In the genomic region with DNA sequence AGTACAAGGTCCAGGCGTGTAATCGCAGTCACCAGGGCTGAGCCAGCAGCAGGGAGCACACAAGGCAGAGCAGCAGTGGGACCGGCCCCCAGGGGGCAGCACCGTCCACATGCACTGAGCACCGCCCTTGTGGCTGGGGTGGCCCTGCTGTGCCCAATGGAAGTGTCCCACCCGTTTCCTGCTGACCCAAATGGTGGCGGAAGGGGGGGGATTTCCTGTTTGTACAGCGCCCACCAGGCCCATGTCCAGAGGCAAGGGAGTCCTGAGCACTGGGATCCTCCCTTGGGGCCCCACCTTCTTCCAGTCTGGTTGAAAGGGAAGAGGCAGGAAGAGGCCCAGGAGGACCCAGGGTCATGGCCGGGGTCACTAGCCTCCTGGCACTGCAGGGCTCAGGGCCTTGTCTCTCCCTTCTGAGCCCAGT, we compare ENCODE assay signal across 8 mouse cellular contexts. TPM values are rescaled to one million over a fixed set of nuclear protein-coding genes. Genes with fewer than 3 reads are reported as not detected.
DNase-seq lines count a peak whose midpoint lies in the region; ATAC-seq lines count a peak whose summit lies in the region.

No protein-coding gene starts in this region.

- H3K4me3 ChIP-seq in neural tube, embryonic 15.5 days (replicated peaks) = no peak overlapping the region

- 0 out of 2 replicates have a peak overlapping the region, but pooled peaks have one; percentile 23 for H3K27ac ChIP-seq in neural tube, embryonic 15.5 days (replicated peaks)

- WGBS in neural tube, embryonic 15.5 days = 22% methylated on average over 9 of the region's 9 CpGs

- H3K9me3 ChIP-seq in neural tube, embryonic 15.5 days (replicated peaks) = no peaks in the 10 kb centered on the region

- no peak overlapping the region for H3K9ac ChIP-seq in neural tube, embryonic 15.5 days (replicated peaks)

- peaks cover 68% of the 10 kb centered on the region for H3K4me1 ChIP-seq in neural tube, embryonic 15.5 days

- DNase-seq in B cell, adult 2 months = peak; percentile 82 to 84
- peak; percentile 71 for DNase-seq in NIH3T3 (ENCODE audit: low read depth)
- DNase-seq in kidney, adult 11 months = peak; percentile 90
- DNase-seq in lung, adult 18-20 months = peak; percentile 93 to 95
- DNase-seq in frontal cortex, postnatal 14 days (ENCODE audit: low spot score in 2 of 2) = no peak

- peaks cover 11% of the 10 kb centered on the region for H3K27me3 ChIP-seq in neural tube, embryonic 15.5 days (replicated peaks)

- H3K36me3 ChIP-seq in neural tube, embryonic 15.5 days = peaks cover 42% of the 10 kb centered on the region

- H3K4me2 ChIP-seq in neural tube, embryonic 15.5 days = no peak overlapping the region

- peak; percentile 54 for ATAC-seq in common myeloid progenitor, adult 5-6 weeks (replicated peaks; ENCODE audit: low read depth, poor library complexity, severe bottlenecking)
- ATAC-seq in granulocyte monocyte progenitor cell, adult 5-6 weeks (replicated peaks; ENCODE audit: poor library complexity, severe bottlenecking) = peak; percentile 62
- ATAC-seq in neural tube, embryonic 15.5 days (ENCODE audit: low FRiP score) = no peak

RNA-seq across cellular contexts. Expression of gene Smim24, which starts 16.0 kb away (rescaled TPM):
- 5.0 and 13.2 TPM in 2 replicates for total RNA-seq in common myeloid progenitor, adult 5-6 weeks (2017)
- total RNA-seq in granulocyte monocyte progenitor cell, adult 5-6 weeks (2014; fragmentation: Nextera tagmentation) = 37.5 and 43.6 TPM in 2 replicates
- total RNA-seq in granulocyte monocyte progenitor cell, adult 5-6 weeks (2017) = 11.5 and 13.3 TPM in 2 replicates
- polyA plus RNA-seq in neural tube, embryonic 15.5 days (2015; fragmentation: Nextera tagmentation; extraction: Ambion mirVana) = 2.5 and 9.3 TPM in 2 replicates

RNA-seq across cellular contexts. Expression of gene Gm48552, which starts 20.1 kb away (rescaled TPM):
- total RNA-seq in common myeloid progenitor, adult 5-6 weeks (2017) = 1.6 TPM in 1 of 2 replicates, not detected in the other
- 2.2 TPM in 1 of 2 replicates, not detected in the other for total RNA-seq in granulocyte monocyte progenitor cell, adult 5-6 weeks (2014; fragmentation: Nextera tagmentation)
- not detected in 2 replicates for total RNA-seq in granulocyte monocyte progenitor cell, adult 5-6 weeks (2017)
- polyA plus RNA-seq in neural tube, embryonic 15.5 days (2015; fragmentation: Nextera tagmentation; extraction: Ambion mirVana) = 3.4 and 3.6 TPM in 2 replicates

RNA-seq across cellular contexts. Expression of gene Gm48551, which starts 24.6 kb away (rescaled TPM):
- 0.19 and 2.4 TPM in 2 replicates for total RNA-seq in common myeloid progenitor, adult 5-6 weeks (2017)
- total RNA-seq in granulocyte monocyte progenitor cell, adult 5-6 weeks (2014; fragmentation: Nextera tagmentation) = 4.0 TPM in 1 of 2 replicates, not detected in the other
- total RNA-seq in granulocyte monocyte progenitor cell, adult 5-6 weeks (2017) = 0.30 TPM in 1 of 2 replicates, not detected in the other
- polyA plus RNA-seq in neural tube, embryonic 15.5 days (2015; fragmentation: Nextera tagmentation; extraction: Ambion mirVana) = 5.7 and 7.2 TPM in 2 replicates

RNA-seq across cellular contexts. Expression of gene Dohh, which starts 24.7 kb away (rescaled TPM):
- total RNA-seq in common myeloid progenitor, adult 5-6 weeks (2017) = 34.7 and 50.7 TPM in 2 replicates
- total RNA-seq in granulocyte monocyte progenitor cell, adult 5-6 weeks (2014; fragmentation: Nextera tagmentation) = 12.2 and 34.9 TPM in 2 replicates
- 41.8 and 46.2 TPM in 2 replicates for total RNA-seq in granulocyte monocyte progenitor cell, adult 5-6 weeks (2017)
- 101 TPM in 2 replicates for polyA plus RNA-seq in neural tube, embryonic 15.5 days (2015; fragmentation: Nextera tagmentation; extraction: Ambion mirVana)

RNA-seq across cellular contexts. Expression of gene Fzr1, which starts 30.6 kb away (rescaled TPM):
- 21.9 and 24.8 TPM in 2 replicates for total RNA-seq in common myeloid progenitor, adult 5-6 weeks (2017)
- 14.8 and 17.0 TPM in 2 replicates for total RNA-seq in granulocyte monocyte progenitor cell, adult 5-6 weeks (2014; fragmentation: Nextera tagmentation)
- 13.5 and 15.3 TPM in 2 replicates for total RNA-seq in granulocyte monocyte progenitor cell, adult 5-6 weeks (2017)
- 132 and 146 TPM in 2 replicates for polyA plus RNA-seq in neural tube, embryonic 15.5 days (2015; fragmentation: Nextera tagmentation; extraction: Ambion mirVana)

Comparison
In these comparisons a context has a peak if more than half of its experiments do, and no peak if none do; other contexts are left out.
1. DNase-seq: peak in B cell, adult 2 months (2 of 2), NIH3T3 (single experiment), kidney, adult 11 months (single experiment) and lung, adult 18-20 months (2 of 2); none in frontal cortex, postnatal 14 days (0 of 2).